Mouse (Mus musculus) olfactory bulb, adult 2 months (tissue): ENCODE measurements around the gene Foxn4.

Experiments
- CTCF ChIP-seq: fragments of 200-500 bp; IDR thresholded peaks from 2 replicates; pipeline ENCODE4 v1.5.1; 2012; ENCODE audit warnings: low read depth, mild to moderate bottlenecking, low read length, moderate library complexity; ENCODE audit not compliant: insufficient read depth
- POLR2A ChIP-seq: fragments of 200-500 bp; IDR thresholded peaks from 2 replicates; pipeline ENCODE4 v1.6.1; 2012; ENCODE audit warnings: mild to moderate bottlenecking, low read depth, low read length, moderate library complexity; ENCODE audit not compliant: insufficient read depth

GRCm38 (mm10) chr5:114226051-114226450 lies 47.6 kb downstream of the Foxn4 start:
- TF ChIP-seq CTCF (no peak), POLR2A (no peak)
